Mouse (Mus musculus) lung, adult 2 months (tissue): ENCODE measurements around the gene Ngrn.

Experiments
- CTCF ChIP-seq: fragments of 200-500 bp; IDR thresholded peaks from 2 replicates; pipeline ENCODE4 v1.5.1; 2011; ENCODE audit warnings: mild to moderate bottlenecking, low read length, control low read depth; ENCODE audit not compliant: insufficient read depth
- POLR2A ChIP-seq: fragments of 200-500 bp; IDR thresholded peaks from 2 replicates; pipeline ENCODE4 v1.6.1; 2011; ENCODE audit warnings: low read depth, mild to moderate bottlenecking, control low read depth, low read length, borderline replicate concordance; ENCODE audit errors: extremely low read depth

DNA sequence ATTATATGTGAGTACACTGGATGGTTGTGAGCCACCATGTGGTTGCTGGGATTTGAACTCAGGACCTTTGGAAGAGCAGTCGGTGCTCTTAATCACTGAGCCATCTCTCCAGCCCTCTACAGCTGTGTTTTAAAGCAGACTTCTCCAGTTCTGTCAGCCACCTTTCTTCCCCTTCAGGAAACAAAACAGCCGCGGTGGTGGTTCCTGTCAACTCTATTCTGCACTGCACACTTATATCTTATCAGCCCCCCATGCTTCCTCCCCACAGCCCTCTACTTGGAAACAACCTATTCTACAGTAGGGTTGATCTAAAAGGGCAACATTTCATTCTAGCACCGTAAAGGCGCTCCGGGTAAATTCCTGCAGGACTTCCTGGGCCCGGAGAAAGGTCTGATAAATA lies 14.2 kb upstream of the Ngrn start:
- TF ChIP-seq CTCF (no peak), POLR2A (no peak)
